Mouse (Mus musculus) brain, embryonic 18.5 days (tissue): ENCODE results near the gene Adam19.

ENCODE experiments used
- DNase-seq: peaks from one replicate; pipeline ENCODE4 v3.0.0-alpha.2; 2012; ENCODE audit warnings: low read depth, low spot score

The Adam19 gene

DNA sequence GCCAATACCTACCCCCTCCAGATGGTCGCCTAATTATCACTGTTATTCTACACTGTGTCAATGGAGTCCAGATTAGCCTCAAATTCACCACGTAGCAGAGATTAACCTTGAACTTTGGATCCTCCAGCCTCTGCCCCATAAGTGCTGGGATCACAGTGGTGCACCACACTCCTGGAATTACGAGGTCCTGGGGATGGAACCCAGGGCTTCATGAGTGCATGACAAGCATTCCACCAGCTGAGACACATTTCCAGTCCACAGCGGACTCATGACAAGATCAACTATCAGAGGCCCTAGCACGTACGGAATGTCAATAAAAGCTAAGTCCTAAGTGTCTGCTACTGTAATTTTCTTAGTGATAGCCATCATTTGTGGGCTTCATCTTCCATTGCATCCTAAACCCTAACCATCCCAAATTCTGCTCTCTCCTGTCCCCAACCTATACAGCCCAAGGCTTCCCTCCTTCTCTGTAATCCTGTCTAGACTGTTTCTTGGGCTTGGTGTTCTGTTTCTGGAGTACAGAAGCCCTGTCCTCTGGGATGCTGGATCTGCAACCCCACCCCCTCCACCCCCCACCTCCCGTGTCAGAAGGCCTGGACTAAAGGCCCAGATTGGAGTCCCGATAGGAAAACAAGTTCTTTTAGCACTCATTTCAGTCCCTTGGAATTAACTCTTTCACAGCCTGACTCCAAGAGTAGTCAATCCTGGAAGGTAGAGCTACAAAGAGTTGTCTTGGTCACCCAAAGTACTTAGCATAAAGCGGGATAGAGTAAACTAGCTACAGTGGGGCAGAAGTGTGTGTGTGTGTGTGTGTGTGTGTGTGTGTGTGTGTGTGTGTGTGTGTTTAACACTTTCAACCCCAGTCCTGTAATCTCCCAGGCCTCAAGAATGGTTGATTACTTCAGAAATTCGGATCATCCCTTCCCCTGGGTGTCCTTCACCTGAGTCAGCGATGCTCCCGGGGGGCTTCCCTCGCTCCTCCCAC is 589 bp upstream of the Adam19 start:
- DNase-seq = no peak

DNA sequence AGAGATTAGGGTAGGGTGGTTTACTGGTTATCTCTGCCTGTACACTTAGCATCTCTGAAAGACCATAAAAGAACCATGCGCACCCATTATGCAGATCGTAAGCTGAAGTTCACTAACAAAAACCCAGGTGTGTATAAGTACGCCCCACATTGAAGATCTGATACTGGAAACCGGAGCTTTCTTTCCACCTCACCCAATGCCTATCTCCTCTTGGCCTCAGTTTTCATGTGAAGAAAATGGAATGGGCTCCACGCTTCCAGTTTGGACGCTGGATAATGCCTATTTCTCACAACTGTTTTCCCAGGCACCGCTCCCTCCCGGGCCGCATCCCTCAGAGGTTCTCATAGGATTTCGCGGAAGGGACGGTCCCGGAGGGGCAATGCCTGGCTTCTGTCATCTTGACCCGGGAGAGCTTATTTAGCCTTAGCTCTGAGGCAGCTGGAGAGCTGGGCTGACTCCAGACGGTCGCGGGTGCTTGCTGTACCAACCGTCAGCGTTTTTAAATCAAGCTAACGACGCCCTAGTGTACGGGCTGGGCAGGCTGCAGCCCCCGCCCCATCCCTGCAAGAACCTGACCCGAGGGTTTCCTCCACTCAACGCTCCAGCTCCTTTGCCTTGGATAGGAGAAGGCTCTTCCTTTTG is 1.1 kb downstream of the Adam19 start:
- DNase-seq = no peak

DNA sequence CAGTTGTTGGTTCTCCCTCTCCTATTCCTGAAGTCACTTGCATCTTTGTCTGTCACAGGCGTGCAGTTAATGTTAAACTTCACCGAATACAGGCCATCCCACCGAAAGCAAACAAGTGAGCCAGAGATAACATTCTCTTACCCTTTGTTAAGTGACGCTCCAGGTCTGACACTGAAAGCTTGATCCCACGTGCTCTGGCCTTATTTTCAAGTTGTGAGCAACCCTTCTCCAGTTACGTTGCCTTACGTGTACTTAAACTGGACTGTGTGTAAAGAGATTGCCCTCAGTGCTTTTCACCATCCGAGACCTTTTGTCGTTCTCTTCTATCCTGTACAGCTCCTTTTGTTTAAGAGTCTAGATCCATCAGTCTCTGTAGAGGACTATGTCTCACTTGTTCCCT is 2.2 kb downstream of the Adam19 start:
- no peak for DNase-seq

DNA sequence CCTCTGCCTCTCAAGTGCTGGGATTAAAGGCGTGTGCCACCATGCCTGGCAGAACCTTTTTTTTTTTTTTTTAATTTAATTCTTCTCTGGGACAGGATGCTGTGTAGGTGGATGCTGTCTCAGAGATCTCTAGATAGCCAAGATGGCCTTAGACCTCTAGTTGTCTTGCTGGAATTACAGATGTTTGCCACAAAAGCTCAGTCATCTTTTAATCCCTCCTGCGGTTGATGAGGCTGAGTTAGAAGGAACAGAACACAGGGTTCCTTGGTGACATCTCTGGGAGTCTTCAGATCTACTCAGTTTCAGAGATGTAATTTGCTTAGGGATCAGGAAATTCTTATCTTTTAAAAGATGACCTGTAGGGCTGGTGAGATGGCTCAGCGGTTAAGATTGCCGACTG is 3.1 kb downstream of the Adam19 start:
- DNase-seq = no peak

DNA sequence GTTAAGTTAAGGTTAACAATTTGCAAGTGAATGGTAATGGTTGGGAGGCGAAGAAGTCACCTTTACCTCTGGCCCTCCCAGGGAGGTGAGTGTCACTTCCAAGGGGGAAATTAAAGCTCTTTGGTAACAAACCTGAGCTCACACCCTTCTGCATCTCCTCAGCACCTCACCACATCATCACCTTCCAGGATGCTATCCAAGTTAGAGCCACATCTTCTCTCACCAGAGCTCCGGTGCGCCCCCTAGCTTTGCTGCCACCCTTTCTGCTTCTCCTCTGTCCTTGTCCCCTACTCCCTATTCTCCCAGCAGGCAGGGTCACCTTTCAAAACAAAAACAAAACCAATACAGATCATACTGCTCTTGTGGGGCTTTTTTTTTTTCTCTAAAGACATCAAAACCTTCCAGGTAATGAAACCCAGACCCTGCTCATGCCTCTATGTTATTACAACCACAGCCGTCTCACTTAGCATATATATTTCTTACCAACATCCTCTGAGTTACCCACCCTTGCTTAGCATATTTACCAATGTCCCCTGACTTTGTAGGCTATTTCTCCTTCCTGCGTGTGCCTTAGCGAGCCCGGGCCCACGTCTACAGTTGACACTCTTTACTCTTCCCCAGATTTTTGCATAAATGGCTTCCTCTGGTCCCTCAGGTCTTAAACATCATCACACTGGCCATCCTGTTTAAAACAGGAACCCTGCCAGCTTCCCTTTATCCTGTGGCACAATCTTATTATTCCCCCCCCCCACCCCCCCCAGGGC is 4.3 kb downstream of the Adam19 start:
- no peak for DNase-seq

DNA sequence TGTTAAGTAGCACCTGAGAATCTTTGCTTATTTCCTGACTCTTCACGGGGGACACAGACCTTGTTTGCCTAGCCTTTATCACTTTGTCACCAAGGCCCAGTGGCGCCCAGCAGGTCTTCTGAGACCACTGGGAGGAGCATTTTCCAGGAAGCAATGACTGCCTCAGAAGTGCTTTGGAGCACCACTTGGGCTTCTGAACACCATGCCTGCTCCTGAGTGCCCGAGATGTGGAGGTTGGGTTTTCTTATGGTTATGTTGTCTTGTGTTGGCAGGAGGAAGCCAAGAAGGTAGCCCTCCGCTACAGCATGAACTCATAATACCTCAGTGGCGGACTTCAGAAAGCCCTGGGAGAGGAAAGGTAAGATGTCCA is 4.8 kb downstream of the Adam19 start:
- no peak for DNase-seq

DNA sequence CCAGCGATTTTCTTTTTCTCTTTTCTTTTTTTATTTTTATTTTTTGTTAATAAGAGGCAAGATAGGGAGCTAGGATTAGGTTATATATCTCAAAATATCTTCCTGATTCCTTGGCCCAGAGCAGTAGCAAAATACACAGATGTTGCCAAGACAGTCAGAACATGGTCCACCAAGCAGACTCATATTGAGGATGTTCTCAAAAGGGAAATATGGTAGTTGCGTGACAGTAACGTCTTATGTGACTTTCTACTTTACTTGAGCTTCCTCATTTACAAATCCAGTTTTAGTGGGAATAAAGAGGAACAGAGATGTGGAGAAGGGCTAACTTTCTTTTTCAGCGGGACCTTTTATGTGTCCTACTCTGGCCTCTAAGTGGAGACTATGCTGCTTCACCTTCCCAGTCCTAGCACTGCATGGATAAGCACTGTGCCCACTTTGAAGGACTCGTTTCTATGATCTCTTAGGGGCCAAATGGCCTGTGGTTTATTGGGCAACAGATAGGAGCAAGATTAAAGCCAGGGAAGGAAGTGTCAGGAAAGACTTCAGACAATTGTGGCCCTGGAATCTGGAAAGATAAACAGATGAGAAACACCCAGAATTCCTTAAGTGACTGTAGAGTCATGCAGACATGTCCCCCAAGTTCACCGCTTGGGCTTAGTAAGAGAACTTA is 6.1 kb downstream of the Adam19 start:
- DNase-seq = no peak

DNA sequence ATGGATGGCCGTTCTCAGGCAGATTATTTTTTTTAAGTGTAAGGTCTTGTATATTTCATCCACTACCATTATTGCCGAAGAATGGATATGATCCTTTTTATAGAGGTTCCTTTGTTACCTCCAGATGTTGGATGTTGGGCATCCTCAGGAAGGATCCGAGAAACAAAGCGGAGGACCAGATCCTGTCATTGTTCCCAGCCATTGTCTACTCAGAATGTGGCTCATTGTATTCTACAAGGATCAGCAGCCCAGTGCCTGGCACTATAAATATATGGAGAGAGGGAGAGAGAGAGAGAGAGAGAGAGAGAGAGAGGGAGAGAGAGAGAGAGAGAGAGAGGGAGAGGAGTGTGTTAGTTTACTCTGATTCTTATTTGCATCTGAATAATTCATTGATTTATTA is 6.8 kb downstream of the Adam19 start:
- DNase-seq = no peak

DNA sequence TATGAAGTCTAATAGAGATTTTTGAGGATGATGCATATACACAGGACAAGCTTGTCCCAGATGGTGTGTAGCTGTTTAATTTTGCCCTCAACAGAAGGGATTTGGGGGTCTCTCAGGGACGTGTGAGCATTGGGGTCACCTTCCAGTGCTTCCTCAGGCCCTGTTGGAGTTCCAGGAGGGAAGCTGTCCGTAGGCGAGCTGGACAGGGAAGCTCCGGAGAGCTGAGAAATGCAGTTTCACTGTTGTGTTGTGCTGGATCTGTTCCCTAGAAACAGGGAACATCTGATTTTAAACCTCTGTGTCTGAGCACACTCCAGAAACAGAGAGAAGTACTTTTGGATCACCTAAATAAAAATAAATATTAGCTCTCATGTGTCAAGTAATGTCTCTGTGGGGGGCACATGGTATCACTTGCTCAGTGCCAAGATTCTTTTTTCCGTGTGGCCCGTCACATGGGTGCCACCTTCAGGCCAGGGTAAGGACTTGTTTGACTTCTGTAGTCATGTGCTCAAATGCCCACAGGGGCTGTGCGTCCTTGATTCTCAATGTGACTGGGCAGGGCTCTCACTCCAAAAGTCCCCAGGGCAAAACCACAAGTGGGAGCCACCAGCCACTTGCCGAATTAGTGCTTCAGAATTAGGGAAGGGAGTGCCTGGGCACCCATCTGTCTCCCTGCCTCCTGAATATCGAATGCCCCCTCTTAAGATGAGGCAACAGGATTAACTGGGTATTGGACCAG is 7.4 kb downstream of the Adam19 start:
- DNase-seq = no peak

DNA sequence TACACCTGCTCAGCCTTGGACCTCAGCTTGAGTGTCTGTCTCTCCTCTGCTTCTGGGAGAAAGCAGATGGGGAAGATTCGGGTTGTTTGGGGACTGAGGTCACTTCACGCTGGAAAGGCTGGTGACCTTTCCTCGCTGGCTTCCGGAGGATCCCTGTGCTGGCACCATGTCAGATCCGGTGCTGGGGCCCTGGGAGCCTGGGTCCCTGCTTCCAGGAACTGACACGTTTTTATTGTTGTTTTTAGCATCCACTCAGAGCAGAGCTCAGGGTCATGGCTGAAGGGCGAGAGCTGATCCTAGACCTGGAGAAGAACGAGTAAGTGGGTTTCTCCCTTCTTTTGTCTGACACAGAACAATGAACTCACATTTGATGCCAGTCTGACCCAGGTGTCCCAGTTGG is 9.0 kb downstream of the Adam19 start:
- no peak for DNase-seq

DNA sequence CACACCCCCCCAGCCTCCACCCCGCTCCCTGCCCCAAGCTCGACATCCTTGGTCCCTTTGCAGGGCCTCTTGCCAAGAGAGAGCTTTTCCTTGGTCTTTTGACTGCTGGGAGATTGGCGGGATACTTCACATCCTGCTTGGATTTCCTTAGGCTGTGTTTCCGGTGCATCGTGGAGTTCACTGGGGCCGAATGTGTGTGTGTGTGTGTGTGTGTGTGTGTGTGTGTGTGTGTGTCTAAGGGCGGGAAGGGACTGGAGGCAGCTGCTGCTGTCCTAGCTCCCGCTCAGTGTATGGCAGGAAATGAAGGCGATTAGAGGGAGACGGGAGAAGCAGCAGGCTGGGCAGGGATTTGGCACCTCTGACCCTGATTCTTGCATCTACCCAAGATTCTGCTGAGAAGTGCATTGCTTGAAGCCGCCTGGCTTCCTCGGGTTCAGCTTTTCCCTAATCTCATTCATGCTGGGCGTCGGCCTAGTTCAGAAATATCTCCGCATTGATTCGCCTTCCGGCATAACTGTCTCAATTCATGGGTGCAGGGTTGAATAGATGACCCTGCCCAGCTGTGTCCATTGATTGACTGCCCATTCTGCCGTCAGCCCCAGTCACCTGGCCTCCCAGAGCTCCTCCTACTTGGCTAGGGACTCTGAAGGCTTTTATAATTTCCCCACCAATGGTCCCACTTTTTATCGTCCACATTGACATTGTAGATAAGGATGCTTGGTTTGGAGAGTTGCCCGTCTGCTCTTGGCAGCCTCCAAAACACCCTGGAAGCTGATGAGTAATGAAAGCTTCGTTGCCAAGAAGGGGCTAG is 9.6 kb downstream of the Adam19 start:
- DNase-seq = no peak

DNA sequence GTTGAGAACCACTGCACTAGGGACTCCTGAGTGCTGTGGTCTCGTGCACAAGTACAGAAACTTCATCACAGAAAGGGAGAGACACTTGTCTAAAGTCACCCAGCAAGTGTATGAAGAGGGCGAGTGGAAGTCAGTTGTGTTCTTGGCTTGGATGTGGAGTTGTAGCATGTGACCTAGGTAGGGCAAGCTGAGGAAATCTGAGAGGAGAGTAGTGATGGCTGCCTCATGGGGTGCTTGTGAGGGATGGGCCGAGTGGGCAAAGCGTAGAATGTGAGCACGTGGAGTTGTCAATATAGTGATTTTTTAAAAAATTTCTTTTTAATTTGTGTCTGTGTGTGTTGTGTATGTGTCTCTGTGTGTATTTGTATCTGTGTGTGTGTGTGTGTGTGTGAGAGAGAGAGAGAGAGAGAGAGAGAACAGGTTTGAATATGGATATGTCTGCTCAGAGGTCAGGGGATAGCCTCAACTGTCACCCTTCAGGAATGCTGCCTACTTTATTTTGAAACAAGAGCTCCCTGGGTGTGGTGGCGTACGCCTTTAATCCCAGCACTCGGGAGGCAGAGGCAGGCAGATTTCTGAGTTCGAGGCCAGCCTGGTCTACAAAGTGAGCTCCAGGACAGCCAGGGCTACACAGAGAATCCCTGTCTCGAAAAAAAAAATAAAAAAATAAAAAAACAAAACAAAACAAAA is 11.7 kb downstream of the Adam19 start:
- DNase-seq = no peak

DNA sequence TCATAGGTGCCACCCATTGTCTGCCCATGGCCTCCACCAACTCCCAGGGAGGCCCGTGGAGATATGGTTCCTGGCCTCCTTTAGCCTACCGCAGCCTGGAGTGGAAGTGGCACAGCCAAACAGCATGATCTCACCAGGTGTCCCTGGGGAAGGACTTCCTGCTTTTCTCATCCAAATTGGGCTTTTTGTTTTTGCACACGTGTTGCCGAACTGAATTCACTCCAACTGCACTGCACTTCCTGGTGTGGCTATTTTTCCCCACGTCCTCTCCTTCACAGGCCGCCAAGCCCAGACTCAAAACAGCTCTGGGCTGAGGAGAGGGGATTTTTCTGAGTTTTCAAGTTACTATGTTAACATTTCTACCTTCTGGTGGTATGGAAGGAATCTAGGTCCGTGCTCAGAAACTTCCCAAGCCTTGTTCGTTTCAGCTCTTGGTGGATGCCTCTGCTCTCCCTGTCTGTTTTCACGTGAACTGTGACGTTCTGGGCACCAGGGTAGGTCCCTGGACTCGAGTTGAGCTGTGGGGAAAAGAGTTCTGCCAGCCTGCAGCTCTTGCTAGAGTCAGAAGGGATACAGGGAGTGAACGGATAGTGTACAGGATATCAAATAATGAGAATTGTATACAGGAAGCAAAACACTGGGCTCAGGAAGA is 13.1 kb downstream of the Adam19 start:
- DNase-seq = no peak

DNA sequence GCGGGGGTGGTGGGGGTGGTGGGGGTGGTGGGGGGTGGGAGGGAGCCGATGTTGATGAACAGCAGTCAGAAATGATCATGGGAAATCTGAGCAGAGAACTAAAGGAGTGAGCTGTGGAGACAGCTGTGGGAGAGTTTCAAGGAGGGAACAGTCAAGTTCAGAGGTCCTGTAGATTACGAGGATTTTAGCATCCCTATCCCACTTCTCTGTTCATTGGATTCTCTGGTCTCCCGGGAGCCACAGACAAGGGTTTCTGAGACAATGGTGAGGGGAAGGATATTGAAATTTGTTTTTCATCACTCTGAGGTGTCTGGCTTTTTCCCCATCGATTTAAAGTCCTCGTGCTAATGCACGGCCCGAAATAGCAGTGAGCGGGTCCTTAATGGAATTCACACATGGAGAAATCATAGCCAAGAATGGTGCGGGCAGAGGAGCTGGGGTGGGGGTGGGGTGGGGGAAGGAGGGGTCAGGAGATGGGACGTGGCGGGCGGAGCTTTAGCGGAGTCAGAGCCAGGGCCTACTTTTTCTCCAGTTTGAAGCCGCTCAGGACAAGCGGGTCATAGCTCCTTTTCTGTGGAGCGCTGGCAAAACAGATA is 13.7 kb downstream of the Adam19 start:
- no peak for DNase-seq

DNA sequence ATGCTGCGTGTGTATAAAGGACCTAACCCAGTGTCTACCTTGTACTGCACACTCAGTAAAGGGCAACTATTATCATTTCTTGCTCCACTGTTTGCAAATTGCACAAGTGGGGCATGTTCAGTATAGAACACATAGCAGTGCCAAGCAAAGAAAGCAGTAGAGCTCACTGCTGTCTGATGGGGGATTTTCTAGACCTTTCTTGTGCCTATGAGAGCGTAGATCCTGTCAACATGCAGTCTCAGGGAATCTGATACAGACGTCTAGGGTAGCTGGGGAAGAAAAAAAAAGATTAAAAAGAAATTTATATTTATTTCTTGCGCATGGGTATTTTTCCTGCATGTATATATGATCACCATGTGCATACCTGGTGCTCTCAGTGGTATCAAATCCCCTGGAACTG is 14.4 kb downstream of the Adam19 start:
- no peak for DNase-seq

DNA sequence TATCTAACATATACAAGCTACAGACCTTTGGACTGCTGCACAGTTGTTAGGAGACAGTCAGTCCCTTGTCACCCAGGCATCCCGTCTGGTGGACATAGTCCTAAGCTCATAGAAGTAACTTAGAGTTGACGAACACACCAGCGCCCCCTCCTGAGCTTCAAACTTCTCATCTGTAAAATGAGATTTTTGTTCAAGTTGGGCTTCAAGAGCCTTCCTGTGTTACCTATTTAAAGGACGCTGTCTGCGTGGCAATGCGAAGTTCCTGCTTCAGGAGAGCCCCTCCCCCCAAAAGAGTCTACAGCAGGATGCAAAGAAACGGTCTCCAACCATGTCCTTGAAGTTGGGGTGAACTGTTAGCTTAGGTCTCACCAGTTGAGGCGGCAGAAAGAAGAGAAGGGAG is 15.0 kb downstream of the Adam19 start:
- DNase-seq = no peak

DNA sequence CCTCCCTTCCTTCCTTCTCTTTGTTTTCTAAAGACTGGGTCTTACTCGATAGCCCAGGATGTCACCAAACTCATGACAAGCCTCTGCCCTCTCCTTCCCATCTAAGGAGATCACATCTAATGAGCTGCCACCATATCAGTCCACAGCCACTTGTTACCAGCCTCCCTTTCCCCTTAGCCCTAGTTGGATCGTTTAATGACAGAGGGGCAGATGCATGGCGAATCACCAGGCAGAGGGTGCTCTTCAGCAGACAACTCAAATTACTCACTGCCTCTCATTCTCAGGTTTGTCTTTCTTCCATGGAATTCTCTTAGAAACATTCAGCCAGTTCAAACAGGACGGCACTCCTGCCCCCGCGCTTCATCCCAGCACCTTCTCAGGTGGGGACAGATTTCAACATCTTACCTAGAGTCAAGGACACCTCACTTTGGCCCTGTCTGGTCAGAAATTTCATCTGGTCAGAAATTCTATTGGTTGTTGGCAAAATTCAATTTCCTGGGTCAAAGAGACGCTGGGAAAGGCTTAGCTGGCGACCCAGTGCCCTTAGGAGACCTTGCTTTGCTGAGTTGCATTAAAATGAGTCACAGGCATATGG is 16.8 kb downstream of the Adam19 start:
- no peak for DNase-seq

DNA sequence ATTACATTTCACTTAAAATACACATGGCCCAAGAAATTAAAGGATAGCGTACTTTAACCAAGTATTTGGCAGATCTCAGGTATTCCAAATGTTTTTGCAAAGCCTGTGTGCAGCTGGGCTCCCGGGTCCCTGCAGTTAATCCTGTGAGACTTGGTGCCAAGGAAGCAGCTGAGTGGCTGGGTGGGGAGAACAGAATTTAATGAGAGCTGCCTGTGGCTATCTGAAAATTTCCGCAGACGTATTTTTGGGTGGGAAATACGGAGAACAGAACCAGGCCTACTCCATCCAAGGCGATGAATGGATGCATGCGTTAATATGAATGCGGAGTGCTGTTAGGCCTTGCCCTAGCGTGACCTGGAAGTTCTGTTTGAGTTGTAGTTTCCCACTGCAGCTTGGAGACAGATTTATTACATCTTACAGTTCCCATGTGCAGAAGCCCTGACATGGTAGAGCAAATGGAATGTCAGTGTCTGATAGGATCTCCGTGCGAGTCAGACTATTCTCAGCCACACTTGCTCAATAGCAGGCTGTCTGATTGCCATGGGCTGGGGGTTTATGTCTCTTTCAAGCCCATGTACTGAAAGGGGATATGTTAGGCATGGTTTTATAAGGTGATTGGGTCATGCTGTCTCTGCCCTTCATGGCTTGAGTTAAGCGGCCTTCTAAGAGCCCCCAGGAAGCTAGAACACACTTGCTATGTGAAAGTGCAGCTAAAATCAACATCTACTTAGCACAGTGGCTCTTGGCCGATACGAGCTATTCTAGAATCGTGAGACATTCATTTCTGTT is 17.5 kb downstream of the Adam19 start:
- no peak for DNase-seq
